18 mouse cellular contexts compared by ENCODE assay signal in the genomic region with DNA sequence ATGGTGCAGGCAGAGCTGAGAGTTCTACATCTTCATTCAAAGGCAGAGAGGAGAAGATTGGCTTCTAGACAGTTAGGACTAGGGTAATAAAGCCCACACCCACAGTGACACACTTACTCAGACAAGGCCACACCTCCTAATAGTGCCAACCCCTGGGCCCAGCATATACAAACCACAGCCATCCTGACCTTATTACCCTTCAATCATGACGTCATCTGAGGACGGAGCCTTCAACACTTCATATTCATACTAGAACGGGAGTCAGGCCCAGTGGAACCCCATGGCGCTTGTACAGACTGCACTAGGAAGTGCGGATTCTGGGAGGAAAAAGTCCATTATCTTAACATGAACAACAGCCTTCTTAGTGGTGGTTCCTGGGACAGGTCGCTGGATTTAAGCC.
"Had no signal": no experiment of that assay in that cellular context is flagged by ENCODE, and none has a peak within 500 bp of the region (broad histone marks: within the 10 kb centered on the region; RNA-seq: fewer than 3 reads in every experiment).

No protein-coding gene starts in this region.

- H3K27me3 ChIP-seq: heart, embryonic 12.5 days; hindbrain, embryonic 12.5 days; intestine, embryonic 15.5 days; limb, embryonic 13.5 days; limb, embryonic 15.5 days; liver, embryonic 12.5 days had no signal

- H3K27ac ChIP-seq: hindbrain, embryonic 10.5 days; hindbrain, embryonic 12.5 days; hindbrain, embryonic 14.5 days; left cerebral cortex, adult 2 months; limb, embryonic 13.5 days had no signal

- DNase-seq: gastrocnemius, postnatal 25 days; heart, adult 18-20 months; heart, postnatal 10 days; heart, postnatal 4 days; kidney, adult 18-20 months; kidney, adult 8-10 months; kidney, postnatal 10 days; kidney, postnatal 4 days; left cerebral cortex, postnatal 4 days had no signal

- H3K36me3 ChIP-seq: intestine, embryonic 15.5 days had no signal

- H3K4me3 ChIP-seq: intestine, embryonic 15.5 days; limb, embryonic 15.5 days had no signal
